ENCODE assay signal across 14 mouse cellular contexts in genomic region chr10:95258471-95259155, GRCm38 (mm10).
A peak's percentile ranks its signal among the peaks of the same experiment; 100 is the strongest.
DNase-seq lines count a peak whose midpoint lies in the region; TF ChIP-seq lines count a peak whose summit lies in the region.
"Had no signal": no experiment of that assay in that cellular context is flagged by ENCODE, and none has a peak within 500 bp of the region (broad histone marks: within the 10 kb centered on the region; RNA-seq: fewer than 3 reads in every experiment).

No protein-coding gene starts in this region.

- H3K27me3 ChIP-seq in thymus, adult 2 months (ENCODE audit: control insufficient read depth, insufficient read depth, low read length) = no peaks in the 10 kb centered on the region
- H3K27me3 ChIP-seq: embryonic facial prominence, embryonic 12.5 days; heart, embryonic 13.5 days had no signal

- no peak for TF ChIP-seq CTCF in layer of hippocampus, adult 2 months (conservative IDR thresholded peaks at IDR 0.05)
- no peak for TF ChIP-seq CTCF in thymus, adult 2 months (IDR thresholded peaks at IDR 0.05; ENCODE audit: borderline replicate concordance, control insufficient read depth, extremely low read depth, insufficient read depth, low read length, poor library complexity)

- TF ChIP-seq POLR2A in thymus, adult 2 months (IDR thresholded peaks at IDR 0.05; ENCODE audit: control insufficient read depth, extremely low read depth, insufficient read depth, low read length, poor library complexity) = no peak

- DNase-seq in adrenal gland, adult 8-10 months = peak; percentile 28
- no peak for DNase-seq in adrenal gland, postnatal 25 days
- no peak for DNase-seq in layer of hippocampus, adult 2 months (ENCODE audit: low spot score in 2 of 2)
- DNase-seq in layer of hippocampus, postnatal 14 days (ENCODE audit: low spot score in 2 of 2) = no peak
- DNase-seq in fat pad, adult 2 months (ENCODE audit: extremely low read depth, low read depth, low spot score) = peak; percentile 43
- peak; percentile 49 to 50 for DNase-seq in heart, postnatal 36 days
- no peak for DNase-seq in left cerebral cortex, adult 9 months (ENCODE audit: low spot score in 2 of 2)
- no peak for DNase-seq in thymus, adult 2 months
- DNase-seq: kidney, adult 9 months; liver; lung, adult 2 months had no signal

- no peak overlapping the region for H3K4me3 ChIP-seq in layer of hippocampus, adult 2 months
- no peak overlapping the region for H3K4me3 ChIP-seq in thymus, adult 2 months (ENCODE audit: control insufficient read depth, insufficient read depth, low read length)
- H3K4me3 ChIP-seq: embryonic facial prominence, embryonic 12.5 days; heart, embryonic 13.5 days had no signal

- no peaks in the 10 kb centered on the region for H3K36me3 ChIP-seq in thymus, adult 2 months (ENCODE audit: control insufficient read depth, insufficient read depth, low read length)
- H3K36me3 ChIP-seq: embryonic facial prominence, embryonic 12.5 days; heart, embryonic 13.5 days had no signal

- 92% methylated on average over 10 of the region's 10 CpGs for WGBS in thymus, adult 2 months

- H3K4me1 ChIP-seq in thymus, adult 2 months (replicated peaks; ENCODE audit: control insufficient read depth, insufficient read depth, low read length) = peaks cover 12% of the 10 kb centered on the region

- intact Hi-C loops in heart, postnatal 36 days (cut with DNase I) = loop anchor here (2.0 kb wide), 1 partner anchor 22 kb away; no protein-coding TSS in a partner anchor

- H3K27ac ChIP-seq in layer of hippocampus, adult 2 months = peak overlapping the region; percentile 51
- H3K27ac ChIP-seq in thymus, adult 2 months (ENCODE audit: control insufficient read depth, insufficient read depth, low read length) = no peak overlapping the region
- H3K27ac ChIP-seq: embryonic facial prominence, embryonic 12.5 days; heart, embryonic 13.5 days; hindbrain, embryonic 14.5 days had no signal

Comparison
In these comparisons a context has a peak if more than half of its experiments do, and no peak if none do; other contexts are left out.
1. DNase-seq: peak in adrenal gland, adult 8-10 months (single experiment), fat pad, adult 2 months (single experiment) and heart, postnatal 36 days (2 of 2); none in adrenal gland, postnatal 25 days (single experiment), layer of hippocampus, adult 2 months (0 of 2), layer of hippocampus, postnatal 14 days (0 of 2), left cerebral cortex, adult 9 months (0 of 2) and thymus, adult 2 months (single experiment).